Mouse (Mus musculus): ENCODE data around the gene Ankfn1.

Gene Ankfn1

DNA sequence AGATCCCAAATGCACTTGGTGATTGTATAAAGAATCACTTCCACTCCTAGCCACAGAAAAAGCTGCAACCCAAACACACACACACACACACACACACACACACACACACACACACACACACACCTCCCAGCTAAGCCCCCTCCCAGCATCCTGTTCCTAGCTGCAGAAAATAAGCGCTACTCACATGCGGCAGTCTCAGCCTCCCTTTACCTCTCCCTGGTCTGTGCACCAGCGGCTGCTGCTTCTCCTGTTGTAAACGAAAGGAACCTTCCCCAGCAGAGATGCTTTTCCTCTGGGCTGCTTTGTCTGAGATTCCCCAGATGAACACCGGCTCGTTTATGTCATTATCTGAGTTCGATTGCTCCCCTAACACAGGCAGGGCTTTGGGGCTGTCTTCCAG is at the start of gene Ankfn1:
Ankfn1 (minus strand) TSS at position 223 of the 400 bp plus-strand sequence.
- in situ Hi-C loops (cut with MboI, MseI) = no loop called here

DNA sequence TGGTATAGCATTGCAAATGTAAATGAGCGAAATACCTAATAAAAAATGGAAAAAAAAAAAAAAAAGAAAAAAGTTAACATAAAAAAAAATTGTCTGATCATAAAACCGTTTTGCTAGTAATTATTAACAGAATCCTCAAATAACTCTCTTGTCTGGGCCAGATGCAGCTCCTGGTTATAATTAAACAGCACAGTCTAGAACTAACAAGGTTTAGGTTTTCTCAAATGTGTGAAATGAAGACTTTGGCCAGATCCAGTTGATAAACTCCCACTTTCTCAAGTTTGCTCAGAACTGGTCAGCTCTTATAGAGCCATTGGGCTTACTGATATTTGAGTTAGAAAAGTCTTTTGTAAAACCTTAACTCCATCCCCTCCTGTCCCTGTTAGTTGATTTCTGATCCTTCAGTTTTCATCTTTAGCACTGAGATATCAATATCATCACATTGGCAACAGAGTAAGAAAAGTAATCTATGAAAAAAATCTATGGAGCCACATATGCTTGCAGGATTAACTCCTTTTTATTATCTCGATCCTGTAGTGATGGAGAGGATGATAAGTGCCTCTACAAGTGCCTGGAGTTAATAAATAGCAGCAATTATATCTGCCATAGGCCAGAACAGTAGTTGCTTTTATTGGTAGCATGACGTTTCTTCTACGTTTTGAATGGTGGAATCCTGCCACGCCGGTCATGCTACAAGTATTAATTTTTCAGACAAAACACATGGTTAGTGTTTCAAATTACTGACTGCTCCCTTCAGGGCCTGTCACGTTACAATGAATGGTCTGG is 46.4 kb upstream of the Ankfn1 start:
- in situ Hi-C loops (cut with MboI, MseI) = no loop called here

DNA sequence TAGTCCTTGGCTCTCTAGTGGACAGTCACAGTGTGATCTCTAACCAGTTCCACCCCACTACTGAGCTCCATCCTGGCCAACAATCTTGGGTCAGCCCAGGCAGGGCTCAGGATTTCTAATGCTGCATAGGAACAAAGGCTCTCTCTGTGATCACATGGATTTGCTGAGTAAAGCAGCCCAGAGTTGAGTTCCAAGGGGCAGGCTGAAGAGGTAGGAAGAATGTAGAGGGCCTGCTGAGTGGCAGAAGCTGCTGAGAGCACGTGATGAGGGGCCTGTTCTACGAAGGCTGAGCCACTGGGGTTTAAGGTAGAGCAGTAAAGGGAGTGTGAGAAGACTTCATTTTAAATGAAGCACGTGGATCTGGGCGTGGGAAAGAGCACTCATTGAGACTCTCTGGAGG is 41.1 kb upstream of the Ankfn1 start:
- in situ Hi-C loops (cut with MboI, MseI) = no loop called here

DNA sequence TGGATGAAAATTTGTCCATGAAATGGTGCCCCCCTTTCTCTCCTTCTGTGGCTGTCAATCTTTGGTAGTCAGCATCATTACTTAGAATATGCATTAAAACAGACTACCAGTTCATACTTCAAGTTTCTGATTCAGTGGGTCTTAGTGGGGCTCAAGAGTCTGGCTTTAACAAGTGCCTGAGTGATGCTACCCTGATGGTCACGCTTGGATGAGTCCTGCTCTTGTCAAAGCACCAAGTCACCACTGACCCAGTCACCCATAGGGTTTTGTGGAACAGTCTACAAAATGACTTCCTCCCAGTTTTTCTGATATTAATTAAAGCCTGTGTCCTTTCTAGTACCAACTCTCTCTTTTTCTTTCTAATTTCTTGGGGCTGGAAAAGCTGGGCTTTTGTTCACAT is 34.0 kb upstream of the Ankfn1 start:
- in situ Hi-C loops (cut with MboI, MseI) = no loop called here

GRCm38 (mm10) chr11:89807998-89808397 is 30.5 kb upstream of the Ankfn1 start:
- in situ Hi-C loops (cut with MboI, MseI) = no loop called here

GRCm38 (mm10) chr11:89804822-89805221 is 27.4 kb upstream of the Ankfn1 start:
- in situ Hi-C loops (cut with MboI, MseI) = no loop called here

DNA sequence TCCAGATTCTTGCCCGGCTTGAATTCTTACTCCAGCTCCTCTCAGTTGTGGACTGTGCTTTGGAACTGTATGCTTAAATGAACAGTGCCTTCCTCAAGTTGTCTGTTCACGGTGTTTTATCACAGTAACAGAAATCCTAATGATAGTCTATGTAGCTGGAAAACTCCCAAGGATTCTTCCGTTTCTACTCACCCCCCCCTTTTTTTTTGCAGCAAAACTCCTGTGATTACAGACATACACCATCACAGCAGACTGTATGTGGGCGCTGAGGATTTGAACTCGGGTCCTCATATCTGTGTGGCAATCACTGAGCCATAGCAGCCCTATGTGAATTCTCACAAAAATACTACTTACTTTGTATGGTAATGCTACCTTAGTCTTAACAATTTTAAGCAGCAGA is 26.5 kb upstream of the Ankfn1 start:
- in situ Hi-C loops (cut with MboI, MseI) = no loop called here

DNA sequence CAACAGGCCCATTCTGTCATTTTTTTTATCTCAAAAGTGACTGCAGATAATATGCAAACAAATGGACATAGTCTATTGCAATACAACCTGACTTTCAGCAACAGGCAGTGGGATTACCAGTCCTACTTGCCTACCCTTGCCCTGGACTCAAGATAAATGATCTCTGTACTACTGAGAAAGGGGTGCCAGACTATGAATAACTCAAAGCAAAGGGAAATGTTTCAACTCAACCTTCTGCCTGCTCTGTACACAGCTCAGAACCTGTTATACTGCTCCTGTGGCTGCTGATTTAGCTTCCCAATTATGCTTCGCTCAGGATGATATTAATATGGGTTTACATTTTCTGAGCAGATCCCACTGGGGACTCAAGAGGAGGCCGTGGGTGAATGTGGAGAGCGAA is 15.3 kb upstream of the Ankfn1 start:
- in situ Hi-C loops (cut with MboI, MseI) = no loop called here

DNA sequence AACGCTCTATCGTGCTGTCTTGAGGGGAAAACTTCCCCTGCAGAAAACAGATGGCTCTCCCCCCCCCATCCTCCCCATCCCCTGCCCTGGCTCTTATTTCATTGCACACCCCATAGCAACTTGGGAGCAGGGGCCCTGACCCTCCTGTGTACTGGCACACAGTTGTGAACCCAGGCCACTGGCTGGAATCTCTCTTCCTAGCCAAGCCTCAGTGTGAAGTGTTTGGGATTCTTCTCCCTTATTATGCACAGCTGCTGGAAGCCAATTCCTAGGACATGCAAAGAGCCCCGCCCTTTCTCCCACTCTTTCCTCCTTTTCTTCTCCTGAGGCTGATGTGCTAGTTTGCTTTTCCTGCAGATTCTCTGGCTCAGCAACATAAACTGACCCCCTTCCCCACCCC is 1.4 kb downstream of the Ankfn1 start:
- in situ Hi-C loops (cut with MboI, MseI) = no loop called here

DNA sequence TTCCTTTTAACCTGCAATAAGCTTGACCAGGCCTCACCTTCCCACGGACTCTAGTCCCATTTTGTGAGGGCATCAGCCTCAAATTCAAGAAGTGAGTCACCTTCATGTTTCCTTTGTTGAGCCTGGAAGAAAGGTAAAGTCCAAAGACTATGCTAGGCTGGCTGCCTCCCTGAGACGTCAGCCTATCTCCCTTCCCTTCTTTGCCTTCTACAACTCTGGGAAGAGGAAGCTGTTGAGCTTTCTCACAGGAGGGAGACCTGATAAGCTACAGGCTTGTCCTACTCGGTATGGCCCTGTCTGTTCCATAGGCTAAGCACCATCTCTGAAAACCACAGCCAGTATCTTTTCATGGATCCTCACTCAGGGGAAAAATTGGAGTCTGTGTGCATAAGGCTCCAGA is 2.5 kb downstream of the Ankfn1 start:
- in situ Hi-C loops (cut with MboI, MseI) = no loop called here

DNA sequence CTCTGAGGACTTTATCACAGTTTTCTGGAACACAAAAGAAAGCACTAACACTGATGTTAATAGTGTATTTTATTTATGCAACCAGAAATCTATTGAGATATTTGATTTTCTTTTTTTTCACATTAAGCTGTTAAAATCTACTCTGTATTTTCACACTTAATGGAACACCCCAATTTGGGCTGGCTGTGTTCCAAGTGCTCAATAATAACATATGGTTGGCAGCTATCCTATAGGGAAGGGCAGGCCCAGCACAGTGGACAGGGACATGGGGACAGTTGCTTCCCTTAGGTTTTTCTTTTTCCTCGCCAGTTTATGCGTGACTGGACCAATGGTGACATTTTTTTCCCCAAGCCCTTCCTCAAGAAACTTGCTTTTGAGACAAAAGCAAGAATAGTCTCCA is 4.5 kb downstream of the Ankfn1 start:
- in situ Hi-C loops (cut with MboI, MseI) = no loop called here

- in situ Hi-C loops (cut with MboI, MseI) = loop anchor here (10.0 kb wide), 1 partner anchor 1529 kb away; no protein-coding TSS in a partner anchor
Measured at GRCm38 (mm10) chr11:89765770-89766148, 11.7 kb downstream of the Ankfn1 start.

DNA sequence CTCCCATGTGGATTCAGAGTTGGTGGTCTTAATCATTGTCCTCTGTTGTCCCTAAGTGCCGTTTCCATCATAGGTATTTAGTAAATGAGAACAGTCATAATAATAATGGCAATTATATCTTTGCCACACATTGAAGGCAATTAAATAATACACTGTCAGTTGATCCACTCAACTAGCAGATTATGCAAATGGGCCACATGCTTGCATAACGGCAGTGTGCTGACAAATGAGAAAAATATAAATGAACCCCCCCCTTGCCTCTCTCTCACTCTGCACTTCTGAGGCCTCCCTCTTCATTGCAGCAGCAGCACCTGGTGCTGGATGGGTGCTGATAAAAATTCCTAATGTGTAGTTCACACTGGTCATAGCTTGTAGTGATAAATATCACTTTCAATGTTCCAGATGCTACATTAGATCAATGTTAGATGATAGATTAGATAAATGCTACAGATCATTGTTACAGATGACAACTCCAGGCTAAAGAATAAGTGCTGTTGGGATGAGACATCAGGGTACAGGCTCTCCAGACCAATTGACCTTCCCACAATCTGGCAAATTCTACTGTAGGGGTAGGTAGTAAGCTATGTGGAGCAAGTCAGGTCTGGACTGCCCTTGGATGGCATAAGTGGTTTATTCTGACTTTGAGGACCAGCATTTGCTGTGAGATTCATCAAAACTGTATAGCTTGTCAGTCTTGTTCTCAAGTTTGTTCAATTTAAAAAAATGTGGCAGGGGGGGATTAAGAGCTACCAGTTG is 12.3 kb downstream of the Ankfn1 start:
- in situ Hi-C loops (cut with MboI, MseI) = loop anchor here (10.0 kb wide), 1 partner anchor 1530 kb away; no protein-coding TSS in a partner anchor

GRCm38 (mm10) chr11:89733973-89734693 is 43.3 kb downstream of the Ankfn1 start:
- in situ Hi-C loops (cut with MboI, MseI) = no loop called here

DNA sequence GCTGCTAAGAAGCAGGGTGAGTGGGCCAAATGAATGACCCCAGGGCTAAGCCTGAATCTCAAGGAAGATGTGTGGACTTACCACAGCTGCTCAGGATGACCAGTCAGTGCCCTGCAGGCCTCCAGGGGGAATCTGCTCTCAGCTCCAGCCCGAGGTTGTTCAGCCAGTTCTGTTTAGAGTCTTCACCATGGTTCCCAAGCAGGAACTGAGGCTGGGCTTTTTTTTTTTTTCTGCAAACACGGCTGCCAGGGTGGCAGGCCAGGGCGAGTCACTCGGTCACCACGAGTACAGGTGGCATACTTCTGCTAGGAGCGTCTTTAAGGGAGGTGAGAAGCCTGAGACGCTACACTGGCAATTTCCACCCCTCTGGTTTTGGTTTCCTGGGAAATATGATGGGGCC is 43.9 kb downstream of the Ankfn1 start:
- in situ Hi-C loops (cut with MboI, MseI) = no loop called here

- in situ Hi-C loops (cut with MboI, MseI) = loop anchor here (25.0 kb wide), 1 partner anchor 559 kb away; no protein-coding TSS in a partner anchor
Measured at GRCm38 (mm10) chr11:89720847-89721246, 56.6 kb downstream of the Ankfn1 start.

DNA sequence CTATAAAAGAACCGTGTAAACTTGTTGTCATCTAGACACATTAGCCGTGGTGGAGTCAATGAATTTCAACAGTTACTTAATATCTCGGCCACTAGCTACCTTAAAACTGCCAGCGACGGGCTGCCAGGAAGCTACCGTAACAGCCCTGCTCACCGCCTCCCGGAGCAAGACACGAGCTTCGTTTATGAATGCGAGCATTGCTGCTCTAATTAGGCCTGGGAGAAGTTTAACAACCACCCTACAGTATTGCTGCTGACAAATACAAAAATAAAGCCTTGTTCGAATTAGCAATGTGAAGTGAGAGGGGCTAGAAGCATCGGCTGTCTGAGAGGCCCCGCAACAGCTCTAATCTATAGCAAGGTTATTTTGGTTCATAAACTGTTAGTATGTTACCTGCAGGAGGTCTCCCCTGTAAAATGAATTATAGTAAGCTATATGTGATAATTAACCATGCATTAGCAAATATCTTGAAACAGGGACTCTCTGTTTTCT is 58.9 kb downstream of the Ankfn1 start:
- in situ Hi-C loops (cut with MboI, MseI) = loop anchor here (10.0 to 25.0 kb wide), 2 partner anchors 174 to 556 kb away; no protein-coding TSS in a partner anchor

DNA sequence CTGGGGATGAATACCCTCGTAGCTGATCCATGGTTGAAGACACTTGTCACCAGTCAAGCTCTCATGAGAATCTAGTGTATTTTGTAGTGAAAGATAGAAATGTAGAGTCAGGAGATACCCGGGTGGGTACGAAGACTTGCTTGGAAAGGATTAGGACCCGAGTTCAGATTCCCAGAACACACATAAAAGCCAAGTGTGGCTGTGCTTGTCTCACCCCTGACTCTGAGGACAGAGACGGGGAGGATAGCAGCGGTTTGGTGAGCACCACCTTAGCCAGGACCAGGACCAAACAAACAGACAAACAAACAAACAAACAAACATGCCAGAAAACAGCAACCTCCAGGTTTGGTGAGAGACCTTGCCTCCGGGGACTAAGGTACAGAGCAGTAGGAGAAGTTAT is 61.1 kb downstream of the Ankfn1 start:
- in situ Hi-C loops (cut with MboI, MseI) = loop anchor here (10.0 to 25.0 kb wide), 2 partner anchors 172 to 554 kb away; no protein-coding TSS in a partner anchor

DNA sequence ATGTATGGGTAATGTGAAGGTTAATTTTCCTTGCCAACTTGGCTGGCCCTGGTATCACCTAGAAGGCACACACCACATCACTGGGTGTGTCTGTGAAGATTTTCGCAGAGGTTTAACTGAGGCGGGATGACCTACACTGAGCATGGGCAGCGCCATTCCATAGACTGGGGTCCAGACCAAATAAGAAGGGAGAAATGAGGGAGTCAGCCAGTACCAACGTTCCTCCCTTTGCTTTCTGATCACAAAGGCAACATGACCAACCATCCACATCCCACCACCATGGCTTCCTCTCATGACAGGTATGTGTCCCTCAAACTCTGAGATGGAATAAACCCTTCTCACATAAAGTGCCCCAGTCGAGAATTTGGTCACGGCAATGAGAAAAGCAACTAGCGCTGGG is 68.9 kb downstream of the Ankfn1 start:
- in situ Hi-C loops (cut with MboI, MseI) = loop anchor here (25.0 kb wide), 1 partner anchor 546 kb away; no protein-coding TSS in a partner anchor

- in situ Hi-C loops (cut with MboI, MseI) = no loop called here
Measured at GRCm38 (mm10) chr11:89696431-89697403, 80.7 kb downstream of the Ankfn1 start.

DNA sequence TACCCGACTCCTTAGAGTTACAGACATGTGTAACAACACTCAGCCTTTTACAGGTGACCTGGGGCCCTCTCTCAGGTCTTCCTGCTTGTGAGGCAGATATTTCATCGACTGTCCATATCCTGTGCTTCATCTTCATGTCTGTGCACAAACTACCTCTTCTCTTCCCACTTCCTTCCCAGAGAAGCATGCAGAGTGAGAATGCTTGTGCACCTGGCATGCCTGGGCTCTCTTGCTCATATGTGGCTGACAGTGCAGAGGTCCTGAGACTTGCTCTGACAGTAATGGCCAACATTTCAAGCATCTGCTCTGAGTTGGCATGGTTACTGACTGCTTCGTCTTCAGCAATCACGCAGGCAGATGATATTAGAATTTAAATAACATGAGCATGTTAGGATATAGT is 83.8 kb downstream of the Ankfn1 start:
- in situ Hi-C loops (cut with MboI, MseI) = no loop called here
